Mouse (Mus musculus) heart, adult 2 months (tissue): ENCODE measurements around the gene Slit1. TPM values are rescaled to one million over a fixed set of nuclear protein-coding genes. Genes with fewer than 3 reads are reported as not detected.
A peak's percentile ranks its signal among the peaks of the same experiment; 100 is the strongest.

Experiments used
- DNase-seq, 2 experiments: peaks; one replicate each; pipeline ENCODE4 v3.0.0; 2021
- H3K27ac ChIP-seq: fragments of 200-600 bp; 2 replicates; pipeline ENCODE4 v1.8.1; 2022
- H3K27me3 ChIP-seq: fragments of 200-500 bp; 2 replicates; pipeline ENCODE4 v1.6.1; 2012; ENCODE audit warnings: mild to moderate bottlenecking, low read length, inconsistent platforms, mixed read lengths; ENCODE audit not compliant: control insufficient read depth, insufficient read depth
- H3K36me3 ChIP-seq: fragments of 200-500 bp; 2 replicates; pipeline ENCODE4 v1.6.1; 2012; ENCODE audit warnings: low read length, inconsistent platforms; ENCODE audit not compliant: control insufficient read depth, insufficient read depth
- H3K4me1 ChIP-seq: fragments of 200-500 bp; 2 replicates; pipeline ENCODE4 v1.6.1; 2011; ENCODE audit warnings: low read length; ENCODE audit not compliant: control insufficient read depth, insufficient read depth
- H3K4me3 ChIP-seq: fragments of 200-600 bp; 2 replicates; pipeline ENCODE4 v1.8.1; 2022
- H3K79me2 ChIP-seq: fragments of 200-500 bp; replicated peaks from 2 replicates; pipeline ENCODE4 v1.6.1; 2012; ENCODE audit warnings: mild to moderate bottlenecking, inconsistent platforms, low read length, moderate library complexity, mixed read lengths; ENCODE audit not compliant: control insufficient read depth, insufficient read depth
- H3K9ac ChIP-seq: fragments of 200-500 bp; 2 replicates; pipeline ENCODE4 v1.6.1; 2012; ENCODE audit warnings: low read depth, mild to moderate bottlenecking, control low read depth, inconsistent platforms, low read length, mixed read lengths
- CTCF ChIP-seq: fragments of 200-600 bp; IDR thresholded peaks from 2 replicates; pipeline ENCODE4 v1.8.1; 2022; ENCODE audit warnings: antibody characterized with exemption, mild to moderate bottlenecking, moderate library complexity
- EP300 ChIP-seq: fragments of 200-500 bp; IDR thresholded peaks from 2 replicates; pipeline ENCODE4 v1.6.1; 2011; ENCODE audit warnings: low read depth, low read length, control low read depth; ENCODE audit not compliant: insufficient read depth
- POLR2A ChIP-seq: fragments of 200-500 bp; IDR thresholded peaks from 2 replicates; pipeline ENCODE4 v1.6.1; 2011; ENCODE audit warnings: mild to moderate bottlenecking, low read depth, low read length, control low read depth; ENCODE audit not compliant: insufficient read depth
- WGBS: fragments of 180-500 bp; shearing (Covaris S2); methylation state at CpG from one replicate; pipeline ENCODE4 v1.1.7; 2018; 5-methylcytosine and 5-hydroxymethylcytosine counted together
- intact Hi-C: fragments of 180-260 bp; cut with DNase I; formaldehyde crosslinking; loops from one replicate; pipeline ENCODE4 v1.15.1; 2025
- polyA plus RNA-seq: library from polyadenylated mRNA; depleted of rRNA; stranded (reverse); fragments of >200 nt; gene quantifications from 2 replicates; pipeline ENCODE4 v1.2.3, GENCODE M21; 2012
- total RNA-seq, 2 experiments: library from RNA; stranded (reverse); gene quantifications; 2 replicates each; pipeline ENCODE4 v1.2.3; 2021

Gene Slit1
- total and polyA plus RNA-seq, 3 experiments: 0.05 to 0.07 (median 0.06) TPM

- DNase-seq: no peak
- H3K27me3 ChIP-seq: no peaks in the 10 kb centered on the region
- TF ChIP-seq CTCF: no peak
- no peak for TF ChIP-seq POLR2A
- TF ChIP-seq EP300: no peak
- 96% methylated on average over 10 of the region's 10 CpGs for WGBS
- intact Hi-C loops: no loop called here
- H3K79me2 ChIP-seq: no peaks in the 10 kb centered on the region
- H3K4me1 ChIP-seq: no peaks in the 10 kb centered on the region
- H3K9ac ChIP-seq: no peak overlapping the region
- H3K27ac ChIP-seq: no peak overlapping the region
- no peaks in the 10 kb centered on the region for H3K36me3 ChIP-seq
- no peak overlapping the region for H3K4me3 ChIP-seq
Measured at GRCm38 (mm10) chr19:41586752-41587151, 156.7 kb downstream of the Slit1 start.

- Histone ChIP-seq H3K79me2 (no peaks in the 10 kb centered on the region), H3K36me3 (no peaks in the 10 kb centered on the region), H3K9ac (no peak overlapping the region), H3K4me1 (no peaks in the 10 kb centered on the region), H3K27ac (no peak overlapping the region), H3K27me3 (no peaks in the 10 kb centered on the region), H3K4me3 (no peak overlapping the region)
- no peak for DNase-seq
- WGBS: 96% methylated on average over 5 of the region's 5 CpGs
- TF ChIP-seq EP300 (no peak), CTCF (no peak), POLR2A (no peak)
- intact Hi-C loops: no loop called here
Measured at GRCm38 (mm10) chr19:41582918-41583514, 160.4 kb downstream of the Slit1 start.

GRCm38 (mm10) chr19:41581706-41582420 lies 161.6 kb downstream of the Slit1 start, which contains the start of gene Gm340:
TSS of gene Gm340 (plus strand) at chr19:41582370.
- WGBS: 94% methylated on average over 23 of the region's 23 CpGs
- Histone ChIP-seq H3K4me3 (no peak within 1 kb of the TSS), H3K79me2 (no peaks in the 10 kb centered on the region), H3K4me1 (no peaks in the 10 kb centered on the region), H3K9ac (no peak within 1 kb of the TSS), H3K36me3 (no peaks in the 10 kb centered on the region), H3K27ac (no peak within 1 kb of the TSS), H3K27me3 (no peaks in the 10 kb centered on the region)
- no peak for DNase-seq
- intact Hi-C loops: no loop called here
- TF ChIP-seq CTCF: no peak

- H3K9ac ChIP-seq: no peak overlapping the region
- DNase-seq: peak; percentile 41 to 43
- intact Hi-C loops: no loop called here
- no peaks in the 10 kb centered on the region for H3K4me1 ChIP-seq
- H3K4me3 ChIP-seq: no peak overlapping the region
- no peaks in the 10 kb centered on the region; the same call in 1 of the 2 replicates for H3K79me2 ChIP-seq
- TF ChIP-seq EP300 (no peak), CTCF (0 out of 2 replicates have a peak, but pooled peaks have one; percentile 24)
- no peaks in the 10 kb centered on the region for H3K36me3 ChIP-seq
- no peaks in the 10 kb centered on the region for H3K27me3 ChIP-seq
- H3K27ac ChIP-seq: no peak overlapping the region
- 71% methylated on average over 4 of the region's 4 CpGs for WGBS
Measured at GRCm38 (mm10) chr19:41579311-41579920, 164.0 kb downstream of the Slit1 start.

- no peak for TF ChIP-seq EP300
- no peak for TF ChIP-seq POLR2A
- no peak for TF ChIP-seq CTCF
- Histone ChIP-seq H3K36me3 (no peaks in the 10 kb centered on the region), H3K79me2 (no peaks in the 10 kb centered on the region; the same call in 1 of the 2 replicates), H3K4me1 (no peaks in the 10 kb centered on the region), H3K9ac (no peak overlapping the region), H3K4me3 (no peak overlapping the region), H3K27me3 (no peaks in the 10 kb centered on the region), H3K27ac (no peak overlapping the region)
- intact Hi-C loops: no loop called here
- DNase-seq: no peak
Measured at GRCm38 (mm10) chr19:41577576-41577975, 165.9 kb downstream of the Slit1 start.

GRCm38 (mm10) chr19:41573700-41574099 lies 169.8 kb downstream of the Slit1 start:
- DNase-seq: no peak
- Histone ChIP-seq H3K4me1 (no peaks in the 10 kb centered on the region), H3K27ac (no peak overlapping the region), H3K9ac (no peak overlapping the region), H3K36me3 (no peaks in the 10 kb centered on the region), H3K79me2 (no peaks in the 10 kb centered on the region; the same call in 1 of the 2 replicates), H3K27me3 (no peaks in the 10 kb centered on the region), H3K4me3 (no peak overlapping the region)
- WGBS: 86% methylated on average over 2 of the region's 2 CpGs
- no peak for TF ChIP-seq CTCF
- TF ChIP-seq EP300: no peak
- no peak for TF ChIP-seq POLR2A
- intact Hi-C loops: no loop called here
